Mouse (Mus musculus) forebrain, embryonic 13.5 days (tissue): ENCODE results near the gene Crym. TPM values are rescaled to one million over a fixed set of nuclear protein-coding genes. Genes with fewer than 3 reads are reported as not detected.

ENCODE experiments used
- ATAC-seq: fragments of 200-750 bp; cut with Nextera tagmentation; 2 replicates; pipeline ENCODE4 v1.8.0; 2017
- H3K27ac ChIP-seq: fragments of 300-500 bp; sonication (generic); 2 replicates; pipeline ENCODE4 v1.5.1; 2015; ENCODE audit warnings: inconsistent platforms, mild to moderate bottlenecking, moderate library complexity
- H3K27me3 ChIP-seq: fragments of 300-500 bp; sonication (generic); 2 replicates; pipeline ENCODE4 v1.6.1; 2015; ENCODE audit warnings: mild to moderate bottlenecking, inconsistent platforms
- H3K36me3 ChIP-seq: fragments of 300-500 bp; sonication (generic); 2 replicates; pipeline ENCODE4 v1.6.1; 2015; ENCODE audit warnings: mild to moderate bottlenecking, inconsistent platforms; ENCODE audit not compliant: poor library complexity, severe bottlenecking
- H3K4me1 ChIP-seq: fragments of 300-500 bp; sonication (generic); 2 replicates; pipeline ENCODE4 v1.6.1; 2015; ENCODE audit warnings: inconsistent platforms
- H3K4me2 ChIP-seq: fragments of 300-500 bp; sonication (generic); 2 replicates; pipeline ENCODE4 v1.6.1; 2015; ENCODE audit warnings: inconsistent platforms, mild to moderate bottlenecking, moderate library complexity
- H3K4me3 ChIP-seq: fragments of 300-500 bp; sonication (generic); 2 replicates; pipeline ENCODE4 v1.5.1; 2015; ENCODE audit warnings: mild to moderate bottlenecking, inconsistent platforms
- H3K9ac ChIP-seq: fragments of 300-500 bp; sonication (generic); 2 replicates; pipeline ENCODE4 v1.6.1; 2015; ENCODE audit warnings: mild to moderate bottlenecking, inconsistent platforms
- H3K9me3 ChIP-seq: fragments of 300-500 bp; sonication (generic); replicated peaks from 2 replicates; pipeline ENCODE4 v1.6.1; 2016; ENCODE audit warnings: inconsistent platforms
- WGBS: fragments of 180-500 bp; shearing (Covaris S2); methylation state at CpG from one replicate; pipeline ENCODE4 v1.1.7; 2015; 5-methylcytosine and 5-hydroxymethylcytosine counted together
- polyA plus RNA-seq: library from polyadenylated mRNA; unstranded; fragments of >200 nt; fragmentation: Nextera tagmentation; extraction: Ambion mirVana; gene quantifications from 2 replicates; pipeline ENCODE4 v1.2.1, GENCODE M21; 2015

Gene Crym
- polyA plus RNA-seq, 1 experiment from 2014 or later: 10.4 TPM

- Histone ChIP-seq H3K4me1 (peaks cover 21% of the 10 kb centered on the region), H3K27me3 (peaks cover 79% of the 10 kb centered on the region), H3K4me3 (no peak overlapping the region), H3K27ac (peak overlapping the region; percentile 2; the same call in 1 of the 2 replicates), H3K4me2 (no peak overlapping the region), H3K9ac (no peak overlapping the region), H3K9me3 (no peaks in the 10 kb centered on the region), H3K36me3 (no peaks in the 10 kb centered on the region)
- WGBS: 8% methylated on average over 2 of the region's 2 CpGs
- ATAC-seq: peak; percentile 73; the same call in 1 of the 2 replicates
Measured at GRCm38 (mm10) chr7:120156841-120157409, 45.0 kb downstream of the Crym start.

GRCm38 (mm10) chr7:120150898-120151297 is 51.0 kb downstream of the Crym start:
- Histone ChIP-seq H3K9ac (no peak overlapping the region), H3K4me2 (no peak overlapping the region), H3K4me3 (no peak overlapping the region), H3K9me3 (no peaks in the 10 kb centered on the region), H3K4me1 (no peaks in the 10 kb centered on the region), H3K36me3 (no peaks in the 10 kb centered on the region), H3K27ac (no peak overlapping the region), H3K27me3 (peaks cover 61% of the 10 kb centered on the region)
- ATAC-seq: no peak
- 87% methylated on average over 2 of the region's 2 CpGs for WGBS

GRCm38 (mm10) chr7:120150257-120150656 is 51.7 kb downstream of the Crym start:
- no peak overlapping the region for H3K27ac ChIP-seq
- H3K9me3 ChIP-seq: no peaks in the 10 kb centered on the region
- H3K36me3 ChIP-seq: no peaks in the 10 kb centered on the region
- no peak overlapping the region for H3K9ac ChIP-seq
- no peaks in the 10 kb centered on the region for H3K4me1 ChIP-seq
- 19% methylated on average over 3 of the region's 3 CpGs for WGBS
- peaks cover 59% of the 10 kb centered on the region for H3K27me3 ChIP-seq
- no peak overlapping the region for H3K4me3 ChIP-seq
- ATAC-seq: no peak
- no peak overlapping the region for H3K4me2 ChIP-seq

- H3K27me3 ChIP-seq: peaks cover 36% of the 10 kb centered on the region
- H3K4me1 ChIP-seq: no peaks in the 10 kb centered on the region
- no peak within 1 kb of the TSS for H3K27ac ChIP-seq
- no peak for ATAC-seq
- WGBS: 79% methylated on average over 9 of the region's 9 CpGs
- H3K9ac ChIP-seq: no peak within 1 kb of the TSS
- no peaks in the 10 kb centered on the region for H3K36me3 ChIP-seq
- H3K4me2 ChIP-seq: no peak within 1 kb of the TSS
- no peaks in the 10 kb centered on the region for H3K9me3 ChIP-seq
- H3K4me3 ChIP-seq: no peak within 1 kb of the TSS
Measured at GRCm38 (mm10) chr7:120145191-120145590, 56.7 kb downstream of the Crym start, which contains the start of gene Zp2. Gene Zp2, minus strand, starts transcription at chr7:120145291.

- no peaks in the 10 kb centered on the region for H3K36me3 ChIP-seq
- H3K4me2 ChIP-seq: no peak overlapping the region
- H3K4me3 ChIP-seq: no peak overlapping the region
- H3K9me3 ChIP-seq: no peaks in the 10 kb centered on the region
- ATAC-seq: no peak
- H3K9ac ChIP-seq: no peak overlapping the region
- H3K27me3 ChIP-seq: peaks cover 26% of the 10 kb centered on the region
- WGBS: 84% methylated on average over 1 of the region's 1 CpGs
- H3K4me1 ChIP-seq: no peaks in the 10 kb centered on the region
- no peak overlapping the region for H3K27ac ChIP-seq
Measured at GRCm38 (mm10) chr7:120142743-120143142, 59.2 kb downstream of the Crym start.

Other genes starting within 250 kb of the Crym start
- gene Dnah3, start 106.8 kb downstream of the Crym start, polyA plus RNA-seq: 0.21 and 0.27 TPM in 2 replicates
- gene Tmem159, start 99.8 kb downstream of the Crym start, polyA plus RNA-seq: 5.6 and 5.7 TPM in 2 replicates
- not detected in 2 replicates for gene Zp2, start 56.8 kb downstream of the Crym start, polyA plus RNA-seq
- gene Anks4b, start 28.3 kb downstream of the Crym start, polyA plus RNA-seq: not detected in 2 replicates
- gene Abca14, start 1.9 kb upstream of the Crym start, polyA plus RNA-seq: not detected in 2 replicates
- not detected in 2 replicates for gene Abca15, start 126.6 kb upstream of the Crym start, polyA plus RNA-seq
- gene Abca16, start 207.5 kb upstream of the Crym start, polyA plus RNA-seq: not detected in 2 replicates